Mouse (Mus musculus): Measurements from ENCODE around the gene Tenm4. TPM values are rescaled to one million over a fixed set of nuclear protein-coding genes. Genes with fewer than 3 reads are reported as not detected.

Gene Tenm4
- total and polyA plus RNA-seq, 3 experiments = 0.03 to 0.26 (median 0.04) TPM

DNA sequence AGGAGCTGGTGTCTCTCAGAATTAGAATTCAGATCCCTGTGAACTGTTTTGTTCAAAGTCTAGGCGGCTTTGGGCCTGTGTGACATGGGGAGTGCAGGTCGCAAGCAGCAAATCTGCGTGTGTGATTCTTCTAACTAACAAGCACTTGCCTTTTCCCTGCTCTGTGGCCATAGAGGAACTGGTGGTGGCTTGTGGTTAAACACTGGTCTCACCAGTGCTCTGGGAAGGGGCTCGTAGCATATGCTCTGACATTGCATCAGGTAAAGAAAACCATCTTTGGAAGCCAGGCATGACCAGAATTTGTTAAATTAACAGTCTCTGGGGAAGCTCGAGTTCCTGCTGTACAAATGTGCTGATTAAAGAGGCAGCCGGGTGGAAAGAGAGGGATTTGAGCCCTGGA, 308.1 kb downstream of the Tenm4 start:
- Histone ChIP-seq H3K4me1 (ENCODE audit: control insufficient read depth in 1 of 2, insufficient read depth in 2 of 2) (peaks cover 0 to 61% of the 10 kb centered on the region in 2 experiments; a peak in 2 of 4 replicates), H3K36me3 (replicated peaks in 1 of 2; ENCODE audit: control insufficient read depth in 1 of 2, insufficient read depth in 1 of 2, low read length in 1 of 2) (no peaks in the 10 kb centered on the region), H3K9me3 (replicated peaks; ENCODE audit: low read length) (no peaks in the 10 kb centered on the region), H3K4me2 (ENCODE audit: insufficient read depth, low read depth, poor library complexity, severe bottlenecking) (no peak overlapping the region), H3K27me3 (replicated peaks) (no peaks in the 10 kb centered on the region), H3K4me3 (replicated peaks in 1 of 3; ENCODE audit: low read depth in 2 of 3, low read length in 2 of 3, poor library complexity in 1 of 3) (no peak overlapping the region), H3K27ac (ENCODE audit: insufficient read depth, low read depth) (no peak overlapping the region), H3K9ac (ENCODE audit: insufficient read depth, low read depth) (no peak overlapping the region), H3K79me2 (replicated peaks; ENCODE audit: control insufficient read depth, extremely low read depth, insufficient read depth, poor library complexity, severe bottlenecking) (no peaks in the 10 kb centered on the region)
- peak; percentile 23 for DNase-seq (ENCODE audit: extremely low read depth)
- dilution Hi-C loops (cut with MboI; ENCODE audit: extremely low pct_ligation_motif_present, extremely low pct_unique_long_range_greater_than_20kb, low sequenced_read_pairs) (no loop called here), in situ Hi-C loops (cut with MboI; ENCODE audit: low pct_ligation_motif_present, low pct_unique_long_range_greater_than_20kb, low sequenced_read_pairs) (no loop called here)
- TF ChIP-seq MAX (IDR thresholded peaks at IDR 0.05; ENCODE audit: low read length) = no peak
- TF ChIP-seq USF1 (IDR thresholded peaks at IDR 0.05; ENCODE audit: low read depth, low read length) = no peak

DNA sequence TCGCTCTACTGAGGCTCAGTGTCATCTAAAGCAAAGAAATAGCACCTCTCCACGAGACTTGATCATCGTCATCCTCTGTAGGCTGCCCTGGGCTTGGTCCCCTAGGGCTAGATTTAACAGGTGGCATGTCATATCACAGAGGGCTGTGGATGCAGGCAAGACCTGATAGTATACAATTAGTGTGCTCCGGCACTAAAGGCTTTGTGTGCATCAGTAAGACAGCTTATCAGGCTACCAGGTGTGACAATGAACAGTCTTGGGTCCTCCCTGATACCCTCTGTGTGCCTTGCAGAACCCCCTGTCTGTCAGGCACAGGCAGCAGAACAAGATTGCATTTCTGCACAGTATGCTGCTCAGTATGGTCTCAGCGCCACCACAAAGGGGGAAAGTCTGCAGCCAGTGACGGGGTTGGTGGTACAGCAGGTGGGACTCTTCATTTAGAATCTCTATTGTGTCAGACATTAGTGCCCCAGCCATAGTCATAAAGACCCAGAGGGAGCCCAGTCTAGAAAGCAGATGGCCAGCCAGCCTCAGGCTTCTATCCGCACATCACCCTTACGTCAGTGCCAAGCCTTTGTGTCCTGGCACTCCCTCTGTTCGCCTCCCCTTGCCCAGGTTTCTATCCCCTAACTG, 309.4 kb downstream of the Tenm4 start:
- H3K27me3 ChIP-seq (replicated peaks) = no peaks in the 10 kb centered on the region
- H3K79me2 ChIP-seq (replicated peaks; ENCODE audit: control insufficient read depth, extremely low read depth, insufficient read depth, poor library complexity, severe bottlenecking) = no peaks in the 10 kb centered on the region
- H3K4me3 ChIP-seq (replicated peaks in 1 of 3; ENCODE audit: low read depth in 2 of 3, low read length in 2 of 3, poor library complexity in 1 of 3) = no peak overlapping the region
- peaks cover 0 to 61% of the 10 kb centered on the region in 2 experiments; a peak in 2 of 4 replicates for H3K4me1 ChIP-seq (ENCODE audit: control insufficient read depth in 1 of 2, insufficient read depth in 2 of 2)
- no peak for DNase-seq (ENCODE audit: extremely low read depth)
- in situ Hi-C loops (cut with MboI; ENCODE audit: low pct_ligation_motif_present, low pct_unique_long_range_greater_than_20kb, low sequenced_read_pairs) (no loop called here), dilution Hi-C loops (cut with MboI; ENCODE audit: extremely low pct_ligation_motif_present, extremely low pct_unique_long_range_greater_than_20kb, low sequenced_read_pairs) (no loop called here)
- no peak overlapping the region for H3K4me2 ChIP-seq (ENCODE audit: insufficient read depth, low read depth, poor library complexity, severe bottlenecking)
- H3K9ac ChIP-seq (ENCODE audit: insufficient read depth, low read depth) = no peak overlapping the region
- H3K27ac ChIP-seq (ENCODE audit: insufficient read depth, low read depth) = no peak overlapping the region
- TF ChIP-seq MEF2A (IDR thresholded peaks at IDR 0.05; ENCODE audit: borderline replicate concordance, low read depth, low read length) (no peak), KAT2A (IDR thresholded peaks at IDR 0.05; ENCODE audit: insufficient replicate concordance, low read length) (no peak), RAD21 (IDR thresholded peaks at IDR 0.05; ENCODE audit: low read depth, low read length) (no peak)
- no peaks in the 10 kb centered on the region for H3K36me3 ChIP-seq (replicated peaks in 1 of 2; ENCODE audit: control insufficient read depth in 1 of 2, insufficient read depth in 1 of 2, low read length in 1 of 2)
- no peaks in the 10 kb centered on the region for H3K9me3 ChIP-seq (replicated peaks; ENCODE audit: low read length)

DNA sequence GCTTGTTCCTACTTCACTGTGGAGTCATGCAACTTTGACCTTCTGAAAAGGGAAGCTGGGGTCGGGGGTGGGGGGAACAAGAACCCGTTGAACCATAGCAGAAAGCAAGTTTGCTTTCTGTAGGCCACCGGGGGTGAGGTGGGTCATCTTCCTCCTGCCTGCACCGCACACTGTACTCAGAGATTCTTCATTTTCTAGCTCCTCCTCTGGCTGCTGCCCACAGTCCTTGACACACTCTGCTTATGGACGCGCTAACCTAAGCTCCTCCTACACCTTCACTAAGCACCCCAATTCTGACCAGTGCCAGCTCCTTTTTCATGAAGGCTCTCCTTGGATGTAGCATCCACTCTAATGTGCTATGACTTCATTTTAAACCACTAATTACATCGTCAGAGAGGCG, 311.9 kb downstream of the Tenm4 start:
- Histone ChIP-seq H3K9me3 (replicated peaks; ENCODE audit: low read length) (no peaks in the 10 kb centered on the region), H3K9ac (ENCODE audit: insufficient read depth, low read depth) (no peak overlapping the region), H3K4me2 (ENCODE audit: insufficient read depth, low read depth, poor library complexity, severe bottlenecking) (no peak overlapping the region), H3K79me2 (replicated peaks; ENCODE audit: control insufficient read depth, extremely low read depth, insufficient read depth, poor library complexity, severe bottlenecking) (no peaks in the 10 kb centered on the region), H3K4me1 (ENCODE audit: control insufficient read depth in 1 of 2, insufficient read depth in 2 of 2) (peaks cover 0 to 43% of the 10 kb centered on the region in 2 experiments; a peak in 2 of 4 replicates), H3K36me3 (replicated peaks in 1 of 2; ENCODE audit: control insufficient read depth in 1 of 2, insufficient read depth in 1 of 2, low read length in 1 of 2) (no peaks in the 10 kb centered on the region), H3K27ac (ENCODE audit: insufficient read depth, low read depth) (no peak overlapping the region), H3K4me3 (replicated peaks in 1 of 3; ENCODE audit: low read depth in 2 of 3, low read length in 2 of 3, poor library complexity in 1 of 3) (no peak overlapping the region), H3K27me3 (replicated peaks) (no peaks in the 10 kb centered on the region)
- TF ChIP-seq GABPA (IDR thresholded peaks at IDR 0.05; ENCODE audit: insufficient replicate concordance, low read depth, low read length) (no peak), KAT2A (IDR thresholded peaks at IDR 0.05; ENCODE audit: insufficient replicate concordance, low read length) (no peak), TBP (conservative IDR thresholded peaks at IDR 0.05; ENCODE audit: low read depth, low read length) (no peak), POLR2A (IDR thresholded peaks at IDR 0.05; ENCODE audit: low read depth, low read length) (no peak), MEF2A (IDR thresholded peaks at IDR 0.05; ENCODE audit: borderline replicate concordance, low read depth, low read length) (no peak), UBTF (IDR thresholded peaks at IDR 0.05; ENCODE audit: low read depth, low read length) (no peak), CHD1 (IDR thresholded peaks at IDR 0.05; ENCODE audit: low read depth, low read length) (no peak), SIN3A (IDR thresholded peaks at IDR 0.05; ENCODE audit: low read length) (no peak), MAZ (IDR thresholded peaks at IDR 0.05; ENCODE audit: low read depth, low read length) (no peak), CHD2 (IDR thresholded peaks at IDR 0.05; ENCODE audit: low read length) (no peak), MYC (IDR thresholded peaks at IDR 0.05; ENCODE audit: low read depth, low read length) (no peak), CTCF (conservative IDR thresholded peaks at IDR 0.05 in 1 of 2, IDR thresholded peaks at IDR 0.05 in 1 of 2; ENCODE audit: low read depth in 2 of 2, low read length in 2 of 2) (no peak), MAFK (IDR thresholded peaks at IDR 0.05; ENCODE audit: insufficient replicate concordance, low read length) (no peak)
- in situ Hi-C loops (cut with MboI; ENCODE audit: low pct_ligation_motif_present, low pct_unique_long_range_greater_than_20kb, low sequenced_read_pairs) (no loop called here), dilution Hi-C loops (cut with MboI; ENCODE audit: extremely low pct_ligation_motif_present, extremely low pct_unique_long_range_greater_than_20kb, low sequenced_read_pairs) (no loop called here)
- DNase-seq (ENCODE audit: extremely low read depth) = peak; percentile 26

All from CH12.LX (cell line).